Mouse (Mus musculus): ENCODE data around the gene Camta1. TPM values are rescaled to one million over a fixed set of nuclear protein-coding genes. Genes with fewer than 3 reads are reported as not detected.

Gene Camta1
- total and polyA plus RNA-seq, 2 experiments: 2.7 to 6.1 TPM

- Histone ChIP-seq H3K27me3 (ENCODE audit: control insufficient read depth, insufficient read depth, low read length) (no peaks in the 10 kb centered on the region), H3K4me1 (ENCODE audit: control insufficient read depth, insufficient read depth, low read length) (peaks cover 8% of the 10 kb centered on the region; the same call in 1 of the 2 replicates), H3K4me3 (ENCODE audit: insufficient read depth, low read depth, low read length) (peak overlapping the region; percentile 44), H3K36me3 (ENCODE audit: control insufficient read depth, insufficient read depth, low read length) (no peaks in the 10 kb centered on the region), H3K27ac (replicated peaks; ENCODE audit: insufficient read depth, low read depth, low read length) (peak overlapping the region; percentile 47), H3K79me2 (ENCODE audit: control insufficient read depth, insufficient read depth, low read length) (no peaks in the 10 kb centered on the region), H3K9ac (ENCODE audit: low read depth, low read length) (peak overlapping the region; percentile 49)
- TF ChIP-seq POLR2A (IDR thresholded peaks at IDR 0.05; ENCODE audit: extremely low read depth, insufficient read depth, low read length): no peak
- no peak for TF ChIP-seq CTCF (IDR thresholded peaks at IDR 0.05; ENCODE audit: low read depth, low read length)
- 60% methylated on average over 10 of the region's 10 CpGs for WGBS
- no peak for DNase-seq (ENCODE audit: extremely low read depth, low read depth, low spot score)
These were observed 946.3 kb downstream of the Camta1 start for GRCm38 (mm10) chr4:150915181-150915906.

DNA sequence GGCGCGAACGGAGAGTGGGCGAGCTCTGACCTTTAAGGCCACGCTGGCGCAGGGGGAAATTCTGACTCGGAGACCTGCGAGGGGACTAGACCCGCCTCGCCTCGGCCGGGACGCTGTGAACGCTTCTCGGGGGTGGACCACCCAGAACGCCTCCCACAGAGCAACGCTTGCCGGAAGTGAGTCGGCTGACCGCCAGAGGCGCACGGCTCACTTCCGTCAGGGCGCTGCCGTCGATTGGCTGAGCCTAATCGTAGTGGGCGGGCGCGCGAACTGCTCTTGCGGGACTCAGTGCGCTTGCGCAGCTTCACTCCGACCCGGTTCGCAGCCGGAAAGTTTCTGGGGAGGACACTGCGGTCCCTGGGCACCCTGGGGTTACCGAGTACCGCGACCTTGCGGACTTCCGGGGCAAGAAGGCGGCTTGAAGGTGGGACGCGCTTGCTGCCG, 947.4 kb downstream of the Camta1 start, which contains the start of the genes Park7 and Tnfrsf9:
Gene Park7, minus strand, starts transcription at position 148 of the 444 bp plus-strand sequence.
Gene Tnfrsf9, plus strand, starts transcription at position 273 of the 444 bp plus-strand sequence.
- TF ChIP-seq CTCF (IDR thresholded peaks at IDR 0.05; ENCODE audit: low read depth, low read length) (peak; percentile 69), POLR2A (IDR thresholded peaks at IDR 0.05; ENCODE audit: extremely low read depth, insufficient read depth, low read length) (peak; percentile 76)
- DNase-seq (ENCODE audit: extremely low read depth, low read depth, low spot score): peak; percentile 93
- WGBS: under 1% methylated on average over 48 of the region's 48 CpGs
- no peaks in the 10 kb centered on the region for H3K36me3 ChIP-seq (ENCODE audit: control insufficient read depth, insufficient read depth, low read length)
- H3K27ac ChIP-seq (replicated peaks; ENCODE audit: insufficient read depth, low read depth, low read length): peak within 1 kb of the TSS; percentile 83
- H3K4me1 ChIP-seq (ENCODE audit: control insufficient read depth, insufficient read depth, low read length): peaks cover 8% of the 10 kb centered on the region; the same call in 1 of the 2 replicates
- peak within 1 kb of the TSS; percentile 79 for H3K4me3 ChIP-seq (ENCODE audit: insufficient read depth, low read depth, low read length)
- H3K9ac ChIP-seq (ENCODE audit: low read depth, low read length): peak within 1 kb of the TSS; percentile 81
- no peaks in the 10 kb centered on the region for H3K27me3 ChIP-seq (ENCODE audit: control insufficient read depth, insufficient read depth, low read length)
- no peaks in the 10 kb centered on the region for H3K79me2 ChIP-seq (ENCODE audit: control insufficient read depth, insufficient read depth, low read length)

DNA sequence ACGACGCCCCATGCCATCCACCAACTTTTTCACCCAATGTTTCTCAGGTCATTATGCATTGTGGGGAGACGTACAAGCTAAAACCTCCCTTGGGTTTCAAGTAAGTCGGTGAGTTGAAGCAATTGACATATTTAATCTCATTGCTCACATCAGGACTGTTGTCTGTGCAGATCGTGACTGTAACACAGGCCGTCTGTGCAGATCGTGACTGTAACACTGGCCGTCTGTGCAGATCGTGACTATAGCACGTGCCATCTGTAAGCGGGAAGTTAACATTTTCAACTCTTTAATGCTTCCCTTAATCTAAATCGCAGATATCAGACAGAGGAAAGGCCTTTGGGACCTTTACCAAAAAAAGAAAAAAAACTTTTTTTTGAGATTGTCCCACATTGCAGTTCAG, 947.9 kb downstream of the Camta1 start:
- 13% methylated on average over 12 of the region's 12 CpGs for WGBS
- peak; percentile 39 for DNase-seq (ENCODE audit: extremely low read depth, low read depth, low spot score)
- Histone ChIP-seq H3K9ac (ENCODE audit: low read depth, low read length) (peak overlapping the region; percentile 81), H3K27ac (replicated peaks; ENCODE audit: insufficient read depth, low read depth, low read length) (peak overlapping the region; percentile 83), H3K36me3 (ENCODE audit: control insufficient read depth, insufficient read depth, low read length) (no peaks in the 10 kb centered on the region), H3K79me2 (ENCODE audit: control insufficient read depth, insufficient read depth, low read length) (no peaks in the 10 kb centered on the region), H3K4me3 (ENCODE audit: insufficient read depth, low read depth, low read length) (peak overlapping the region; percentile 79), H3K27me3 (ENCODE audit: control insufficient read depth, insufficient read depth, low read length) (no peaks in the 10 kb centered on the region), H3K4me1 (ENCODE audit: control insufficient read depth, insufficient read depth, low read length) (peaks cover 8% of the 10 kb centered on the region; the same call in 1 of the 2 replicates)
- TF ChIP-seq POLR2A (IDR thresholded peaks at IDR 0.05; ENCODE audit: extremely low read depth, insufficient read depth, low read length): no peak
- TF ChIP-seq CTCF (IDR thresholded peaks at IDR 0.05; ENCODE audit: low read depth, low read length): no peak

GRCm38 (mm10) chr4:150910164-150910951, 951.3 kb downstream of the Camta1 start:
- H3K9ac ChIP-seq (ENCODE audit: low read depth, low read length): peak overlapping the region; percentile 33

GRCm38 (mm10) chr4:150909451-150910156, 952.1 kb downstream of the Camta1 start:
- H3K36me3 ChIP-seq (ENCODE audit: control insufficient read depth, insufficient read depth, low read length): peaks cover 2% of the 10 kb centered on the region; the same call in 1 of the 2 replicates

More at GRCm38 (mm10) chr4:150910164-150910951, 951.3 kb downstream of the Camta1 start:
- TF ChIP-seq CTCF (IDR thresholded peaks at IDR 0.05; ENCODE audit: low read depth, low read length) (no peak), POLR2A (IDR thresholded peaks at IDR 0.05; ENCODE audit: extremely low read depth, insufficient read depth, low read length) (no peak)
- peaks cover 8% of the 10 kb centered on the region; the same call in 1 of the 2 replicates for H3K4me1 ChIP-seq (ENCODE audit: control insufficient read depth, insufficient read depth, low read length)
- WGBS: 84% methylated on average over 19 of the region's 19 CpGs
- H3K4me3 ChIP-seq (ENCODE audit: insufficient read depth, low read depth, low read length): no peak overlapping the region
- H3K27me3 ChIP-seq (ENCODE audit: control insufficient read depth, insufficient read depth, low read length): no peaks in the 10 kb centered on the region
- DNase-seq (ENCODE audit: extremely low read depth, low read depth, low spot score): no peak
- peak overlapping the region; percentile 51 for H3K27ac ChIP-seq (replicated peaks; ENCODE audit: insufficient read depth, low read depth, low read length)
- H3K36me3 ChIP-seq (ENCODE audit: control insufficient read depth, insufficient read depth, low read length): no peaks in the 10 kb centered on the region; the same call in 1 of the 2 replicates
- H3K79me2 ChIP-seq (ENCODE audit: control insufficient read depth, insufficient read depth, low read length): peaks cover 2% of the 10 kb centered on the region; the same call in 1 of the 2 replicates

More at GRCm38 (mm10) chr4:150909451-150910156, 952.1 kb downstream of the Camta1 start:
- H3K9ac ChIP-seq (ENCODE audit: low read depth, low read length): peak overlapping the region; percentile 93
- DNase-seq (ENCODE audit: extremely low read depth, low read depth, low spot score): peak; percentile 85
- peak overlapping the region; percentile 69 for H3K4me3 ChIP-seq (ENCODE audit: insufficient read depth, low read depth, low read length)
- no peaks in the 10 kb centered on the region for H3K27me3 ChIP-seq (ENCODE audit: control insufficient read depth, insufficient read depth, low read length)
- H3K27ac ChIP-seq (replicated peaks; ENCODE audit: insufficient read depth, low read depth, low read length): peak overlapping the region; percentile 95
- WGBS: under 1% methylated on average over 56 of the region's 56 CpGs
- peaks cover 2% of the 10 kb centered on the region; the same call in 1 of the 2 replicates for H3K79me2 ChIP-seq (ENCODE audit: control insufficient read depth, insufficient read depth, low read length)
- TF ChIP-seq POLR2A (IDR thresholded peaks at IDR 0.05; ENCODE audit: extremely low read depth, insufficient read depth, low read length) (peak; percentile 74), CTCF (IDR thresholded peaks at IDR 0.05; ENCODE audit: low read depth, low read length) (no peak)
- H3K4me1 ChIP-seq (ENCODE audit: control insufficient read depth, insufficient read depth, low read length): peaks cover 3% of the 10 kb centered on the region; the same call in 1 of the 2 replicates

All from liver, adult 2 months (tissue).